Mouse (Mus musculus) embryonic facial prominence, embryonic 11.5 days (tissue): Measurements from ENCODE around the gene Dyrk3. TPM values are rescaled to one million over a fixed set of nuclear protein-coding genes. Genes with fewer than 3 reads are reported as not detected.

Experiments used
- ATAC-seq: fragments of 200-750 bp; cut with Nextera tagmentation; replicated peaks from 2 replicates; pipeline ENCODE4 v1.8.0; 2017; ENCODE audit warnings: low read depth; ENCODE audit not compliant: insufficient number of reproducible peaks, low FRiP score, low TSS enrichment
- DNase-seq: peaks from one replicate; pipeline ENCODE4 v3.0.0-alpha.2; 2015; ENCODE audit warnings: low spot score
- H3K27ac ChIP-seq: fragments of 300-500 bp; sonication (generic); replicated peaks from 2 replicates; pipeline ENCODE4 v1.5.1; 2014; ENCODE audit warnings: mild to moderate bottlenecking, low read depth, low read length, control low read depth
- H3K27me3 ChIP-seq: fragments of 300-500 bp; sonication (generic); 2 replicates; pipeline ENCODE4 v1.6.1; 2014; ENCODE audit warnings: mild to moderate bottlenecking, low read length, moderate library complexity, mixed read lengths; ENCODE audit not compliant: control insufficient read depth, insufficient read depth
- H3K36me3 ChIP-seq: fragments of 300-500 bp; sonication (generic); replicated peaks from 2 replicates; pipeline ENCODE4 v1.6.1; 2014; ENCODE audit warnings: low read depth, mild to moderate bottlenecking, low read length, moderate library complexity, mixed read lengths; ENCODE audit not compliant: control insufficient read depth, insufficient read depth
- H3K4me1 ChIP-seq: fragments of 300-500 bp; sonication (generic); 2 replicates; pipeline ENCODE4 v1.6.1; 2014; ENCODE audit warnings: low read length, mixed read lengths; ENCODE audit not compliant: control insufficient read depth, insufficient read depth
- H3K4me2 ChIP-seq: fragments of 300-500 bp; sonication (generic); 2 replicates; pipeline ENCODE4 v1.6.1; 2014; ENCODE audit warnings: low read depth, mild to moderate bottlenecking, control low read depth, low read length, moderate library complexity
- H3K4me3 ChIP-seq: fragments of 300-500 bp; sonication (generic); 2 replicates; pipeline ENCODE4 v1.5.1; 2014; ENCODE audit warnings: low read depth, low read length, control low read depth
- H3K9ac ChIP-seq: fragments of 300-500 bp; sonication (generic); replicated peaks from 2 replicates; pipeline ENCODE4 v1.6.1; 2014; ENCODE audit warnings: mild to moderate bottlenecking, control low read depth, low read length
- H3K9me3 ChIP-seq: fragments of 300-500 bp; sonication (generic); replicated peaks from 2 replicates; pipeline ENCODE4 v1.6.1; 2016; ENCODE audit warnings: mild to moderate bottlenecking, low read length, inconsistent platforms, mixed read lengths; ENCODE audit not compliant: control insufficient read depth
- WGBS: fragments of 180-500 bp; shearing (Covaris S2); extraction: QIAGEN DNeasy Blood & Tissue Kit; methylation state at CpG from one replicate; pipeline ENCODE4 v1.1.7; 2014; 5-methylcytosine and 5-hydroxymethylcytosine counted together
- polyA plus RNA-seq: library from polyadenylated mRNA; unstranded; fragments of >200 nt; fragmentation: Nextera tagmentation; extraction: Ambion mirVana; gene quantifications from 2 replicates; pipeline ENCODE4 v1.2.1, GENCODE M21; 2014

Gene Dyrk3
- polyA plus RNA-seq, 1 experiment from 2014 or later, result 6.5 TPM

- Histone ChIP-seq H3K9me3 (no peaks in the 10 kb centered on the region), H3K27me3 (no peaks in the 10 kb centered on the region), H3K36me3 (no peaks in the 10 kb centered on the region), H3K27ac (peak within 1 kb of the TSS; percentile 75), H3K4me1 (peaks cover 2% of the 10 kb centered on the region; the same call in 1 of the 2 replicates), H3K4me2 (peak within 1 kb of the TSS; percentile 82), H3K9ac (peak within 1 kb of the TSS; percentile 92), H3K4me3 (peak within 1 kb of the TSS; percentile 95)
- peak; percentile 94 for ATAC-seq
- peak; percentile 96 for DNase-seq
- WGBS, result under 1% methylated on average over 20 of the region's 32 CpGs
Observed at GRCm38 (mm10) chr1:131097700-131098094, 40.4 kb downstream of the Dyrk3 start, which contains the start of gene Mapkapk2. Gene Mapkapk2, minus strand, starts transcription at chr1:131097826.

GRCm38 (mm10) chr1:131096803-131097699 lies 41.1 kb downstream of the Dyrk3 start:
- Histone ChIP-seq H3K4me3 (peak overlapping the region; percentile 95), H3K27ac (peak overlapping the region; percentile 75), H3K4me1 (peaks cover 2% of the 10 kb centered on the region; the same call in 1 of the 2 replicates), H3K9me3 (no peaks in the 10 kb centered on the region), H3K27me3 (no peaks in the 10 kb centered on the region), H3K9ac (peak overlapping the region; percentile 92), H3K4me2 (peak overlapping the region; percentile 82), H3K36me3 (no peaks in the 10 kb centered on the region)
- peak; percentile 67 for ATAC-seq
- DNase-seq, result peak; percentile 77
- WGBS, result under 1% methylated on average over 75 of the region's 98 CpGs

- DNase-seq (peak; percentile 33), ATAC-seq (no peak)
- Histone ChIP-seq H3K4me3 (peak overlapping the region; percentile 95), H3K9me3 (no peaks in the 10 kb centered on the region), H3K9ac (peak overlapping the region; percentile 92), H3K4me1 (peaks cover 2% of the 10 kb centered on the region; the same call in 1 of the 2 replicates), H3K36me3 (no peaks in the 10 kb centered on the region), H3K27me3 (no peaks in the 10 kb centered on the region), H3K27ac (no peak overlapping the region; the same call in 1 of the 2 replicates), H3K4me2 (peak overlapping the region; percentile 82)
- WGBS, result 26% methylated on average over 9 of the region's 9 CpGs
Observed at GRCm38 (mm10) chr1:131096132-131096695, 41.9 kb downstream of the Dyrk3 start.

GRCm38 (mm10) chr1:131095574-131095973 lies 42.6 kb downstream of the Dyrk3 start:
- 38% methylated on average over 8 of the region's 8 CpGs for WGBS
- Histone ChIP-seq H3K9ac (0 out of 2 replicates have a peak overlapping the region, but pooled peaks have one; percentile 22), H3K4me3 (peak overlapping the region; percentile 95), H3K4me1 (peaks cover 2% of the 10 kb centered on the region; the same call in 1 of the 2 replicates), H3K27me3 (no peaks in the 10 kb centered on the region), H3K4me2 (peak overlapping the region; percentile 82), H3K27ac (no peak overlapping the region), H3K9me3 (no peaks in the 10 kb centered on the region), H3K36me3 (no peaks in the 10 kb centered on the region)
- peak; percentile 45 for DNase-seq
- ATAC-seq, result no peak

GRCm38 (mm10) chr1:131093889-131094288 lies 44.3 kb downstream of the Dyrk3 start:
- no peak overlapping the region for H3K27ac ChIP-seq
- H3K4me2 ChIP-seq, result no peak overlapping the region
- H3K36me3 ChIP-seq, result no peaks in the 10 kb centered on the region
- peaks cover 2% of the 10 kb centered on the region; the same call in 1 of the 2 replicates for H3K4me1 ChIP-seq
- ATAC-seq, result no peak
- 90% methylated on average over 8 of the region's 8 CpGs for WGBS
- no peaks in the 10 kb centered on the region for H3K9me3 ChIP-seq
- no peaks in the 10 kb centered on the region for H3K27me3 ChIP-seq
- DNase-seq, result no peak
- H3K9ac ChIP-seq, result no peak overlapping the region
- no peak overlapping the region for H3K4me3 ChIP-seq

- no peaks in the 10 kb centered on the region for H3K36me3 ChIP-seq
- H3K4me2 ChIP-seq, result no peak overlapping the region
- peaks cover 2% of the 10 kb centered on the region; the same call in 1 of the 2 replicates for H3K4me1 ChIP-seq
- H3K9me3 ChIP-seq, result no peaks in the 10 kb centered on the region
- WGBS, result 95% methylated on average over 3 of the region's 3 CpGs
- ATAC-seq, result no peak
- no peak overlapping the region for H3K4me3 ChIP-seq
- no peaks in the 10 kb centered on the region for H3K27me3 ChIP-seq
- no peak for DNase-seq
- no peak overlapping the region for H3K9ac ChIP-seq
- H3K27ac ChIP-seq, result no peak overlapping the region
Observed at GRCm38 (mm10) chr1:131092846-131093245, 45.3 kb downstream of the Dyrk3 start.

- WGBS, result 88% methylated on average over 3 of the region's 3 CpGs
- Histone ChIP-seq H3K36me3 (no peaks in the 10 kb centered on the region), H3K9me3 (no peaks in the 10 kb centered on the region), H3K4me3 (no peak overlapping the region), H3K9ac (no peak overlapping the region), H3K4me2 (no peak overlapping the region), H3K27me3 (no peaks in the 10 kb centered on the region), H3K27ac (no peak overlapping the region), H3K4me1 (peaks cover 2% of the 10 kb centered on the region; the same call in 1 of the 2 replicates)
- ATAC-seq (no peak), DNase-seq (no peak)
Observed at GRCm38 (mm10) chr1:131092173-131092572, 46.0 kb downstream of the Dyrk3 start.
